Mouse (Mus musculus) megakaryocyte, embryonic 14.5 days (primary cell): ENCODE data around the gene Lrch1.

Source experiments
- FLI1 ChIP-seq: IDR thresholded peaks from 2 replicates; pipeline ENCODE4 v1.6.1; 2012; ENCODE audit warnings: low read length, inconsistent platforms, mixed read lengths
- GATA1 ChIP-seq: IDR thresholded peaks from 3 replicates; pipeline ENCODE4 v1.6.1; 2012; ENCODE audit warnings: mixed read lengths, low read length, inconsistent platforms, borderline replicate concordance

DNA sequence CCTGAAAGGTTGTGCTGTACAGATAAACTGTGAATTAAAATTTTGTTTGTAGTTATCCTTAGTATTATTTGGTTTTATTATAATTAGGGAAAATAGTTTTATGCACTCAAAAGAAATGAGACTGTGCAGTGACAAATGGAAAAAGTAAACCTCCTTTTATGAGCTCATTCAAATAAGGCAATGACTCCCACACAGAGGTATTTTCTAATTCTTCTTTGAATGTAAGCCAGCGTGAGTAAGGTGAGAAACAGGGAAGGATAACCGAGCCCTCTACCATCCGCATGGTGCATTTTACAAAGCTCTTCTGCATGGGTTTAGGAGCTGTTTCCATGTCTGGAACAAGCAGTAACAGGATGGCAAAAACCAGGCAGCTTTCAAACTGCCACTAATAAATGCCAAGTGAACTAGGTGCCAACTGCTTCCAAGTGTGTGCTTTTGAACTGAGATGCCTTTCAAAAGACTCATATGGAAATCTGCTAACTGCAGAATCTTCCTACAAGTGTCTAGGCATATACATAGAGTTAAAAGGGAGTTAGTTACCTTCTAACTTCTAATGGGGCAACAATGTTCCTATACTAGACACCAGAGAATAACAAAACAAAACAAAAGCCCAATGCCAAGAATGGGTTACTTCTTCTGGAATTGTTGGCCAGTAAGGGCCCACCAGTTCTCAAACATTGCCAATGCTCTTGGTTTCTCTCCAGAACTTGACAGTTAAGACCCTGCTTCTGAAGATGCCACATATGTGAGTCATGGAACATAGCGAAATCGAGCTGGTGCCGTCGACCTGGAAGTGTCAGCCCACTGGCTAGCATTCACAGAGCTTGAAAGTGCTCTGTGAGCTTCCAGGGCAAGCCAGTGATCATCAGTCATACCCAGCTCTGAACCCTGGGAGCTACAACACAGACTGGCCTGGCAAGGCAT lies 124.7 kb downstream of the Lrch1 start:
- TF ChIP-seq GATA1 (no peak), FLI1 (no peak)
